In the genomic region with DNA sequence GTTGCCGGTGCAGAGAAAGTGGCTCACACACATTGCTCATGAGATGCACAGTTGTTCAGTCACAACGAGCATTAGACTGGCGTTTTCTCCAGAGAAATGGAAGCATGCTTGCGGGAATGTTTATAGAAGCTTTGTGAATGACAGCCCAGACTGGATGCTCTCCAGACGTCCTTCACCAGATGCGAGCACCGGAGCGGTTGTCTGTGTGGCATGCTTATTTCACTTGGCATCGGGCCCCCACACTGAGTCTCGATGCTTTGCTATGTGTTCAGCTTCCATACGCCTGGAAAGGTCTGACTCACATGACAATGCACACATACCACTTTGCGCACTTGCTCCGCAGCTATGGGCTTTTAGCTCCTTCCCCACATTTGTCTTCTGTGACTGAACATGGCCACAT, we compare ENCODE assay signal across 13 mouse cellular contexts. TPM values are rescaled to one million over a fixed set of nuclear protein-coding genes. Genes with fewer than 3 reads are reported as not detected.
A peak's percentile ranks its signal among the peaks of the same experiment; 100 is the strongest.
DNase-seq lines count a peak whose midpoint lies in the region; ATAC-seq and TF ChIP-seq lines count a peak whose summit lies in the region.
"Had no signal": no experiment of that assay in that cellular context is flagged by ENCODE, and none has a peak within 500 bp of the region (broad histone marks: within the 10 kb centered on the region; RNA-seq: fewer than 3 reads in every experiment).

No protein-coding gene starts in this region.

- intact Hi-C loops in heart, postnatal 25 days (cut with DNase I) = no loop called here
- intact Hi-C loops in left cerebral cortex, postnatal 36 days (cut with DNase I) = no loop called here

- TF ChIP-seq CTCF in brain, embryonic 14.5 days (IDR thresholded peaks at IDR 0.05; ENCODE audit: borderline replicate concordance, extremely low read depth, insufficient read depth, insufficient read length) = no peak

- no peak for DNase-seq in heart, postnatal 25 days (ENCODE audit: low spot score)
- peak; percentile 77 for DNase-seq in brain, embryonic 14.5 days (ENCODE audit: low read depth)
- DNase-seq in left cerebral cortex, postnatal 36 days (ENCODE audit: low spot score in 2 of 2) = peak; percentile 11 to 24
- DNase-seq in testis, postnatal 10 days (ENCODE audit: low spot score) = no peak
- DNase-seq: adrenal gland, adult 8-10 months; gastrocnemius, postnatal 36 days; kidney, adult 2 months; thymus, postnatal 25 days had no signal

- WGBS in heart, embryonic 16.5 days = 43% methylated on average over 13 of the region's 13 CpGs
- WGBS in forebrain, embryonic 16.5 days = 47% methylated on average over 13 of the region's 13 CpGs
- WGBS in kidney, embryonic 16.5 days = 72% methylated on average over 13 of the region's 13 CpGs

- no peak overlapping the region for H3K9ac ChIP-seq in heart, embryonic 16.5 days (ENCODE audit: low read length)
- no peak overlapping the region for H3K9ac ChIP-seq in forebrain, embryonic 16.5 days (replicated peaks; ENCODE audit: low read depth, low read length)
- no peak overlapping the region for H3K9ac ChIP-seq in kidney, embryonic 16.5 days (replicated peaks; ENCODE audit: low read length)
- H3K9ac ChIP-seq: limb, embryonic 15.5 days had no signal

- H3K9me3 ChIP-seq in heart, embryonic 16.5 days (replicated peaks; ENCODE audit: control insufficient read depth, low read length) = no peaks in the 10 kb centered on the region
- no peaks in the 10 kb centered on the region for H3K9me3 ChIP-seq in forebrain, embryonic 16.5 days (ENCODE audit: control insufficient read depth, low read length)
- H3K9me3 ChIP-seq in kidney, embryonic 16.5 days (ENCODE audit: low read length) = no peaks in the 10 kb centered on the region
- H3K9me3 ChIP-seq: limb, embryonic 15.5 days had no signal

- H3K27me3 ChIP-seq in heart, embryonic 16.5 days (ENCODE audit: control insufficient read depth, insufficient read depth, low read length) = no peaks in the 10 kb centered on the region
- H3K27me3 ChIP-seq in forebrain, embryonic 16.5 days (replicated peaks; ENCODE audit: control insufficient read depth, insufficient read depth, low read length) = no peaks in the 10 kb centered on the region
- H3K27me3 ChIP-seq in kidney, embryonic 16.5 days (ENCODE audit: insufficient read depth, low read length) = no peaks in the 10 kb centered on the region
- H3K27me3 ChIP-seq: limb, embryonic 15.5 days had no signal

- no peaks in the 10 kb centered on the region for H3K36me3 ChIP-seq in heart, embryonic 16.5 days (ENCODE audit: control insufficient read depth, insufficient read depth)
- no peaks in the 10 kb centered on the region for H3K36me3 ChIP-seq in forebrain, embryonic 16.5 days (ENCODE audit: control insufficient read depth, insufficient read depth)
- no peaks in the 10 kb centered on the region for H3K36me3 ChIP-seq in kidney, embryonic 16.5 days (ENCODE audit: insufficient read depth, low read length)
- H3K36me3 ChIP-seq: G1E; limb, embryonic 15.5 days had no signal

- no peak overlapping the region for H3K27ac ChIP-seq in heart, embryonic 16.5 days (ENCODE audit: low read length)
- no peak overlapping the region for H3K27ac ChIP-seq in forebrain, embryonic 16.5 days (ENCODE audit: low read length)
- no peak overlapping the region for H3K27ac ChIP-seq in kidney, embryonic 16.5 days (ENCODE audit: low read length)
- H3K27ac ChIP-seq: limb, embryonic 15.5 days had no signal

- no peak overlapping the region for H3K4me3 ChIP-seq in heart, embryonic 16.5 days (ENCODE audit: low read length)
- H3K4me3 ChIP-seq in forebrain, embryonic 16.5 days (replicated peaks; ENCODE audit: low read length) = no peak overlapping the region
- H3K4me3 ChIP-seq in kidney, embryonic 16.5 days (ENCODE audit: low read length) = no peak overlapping the region
- H3K4me3 ChIP-seq: limb, embryonic 15.5 days had no signal

- H3K4me1 ChIP-seq in heart, embryonic 16.5 days (ENCODE audit: control insufficient read depth, insufficient read depth, low read length) = no peaks in the 10 kb centered on the region
- H3K4me1 ChIP-seq in forebrain, embryonic 16.5 days (replicated peaks; ENCODE audit: control insufficient read depth, insufficient read depth, low read length) = no peaks in the 10 kb centered on the region
- no peaks in the 10 kb centered on the region; the same call in 1 of the 2 replicates for H3K4me1 ChIP-seq in kidney, embryonic 16.5 days (ENCODE audit: insufficient read depth, low read length)
- H3K4me1 ChIP-seq: limb, embryonic 15.5 days had no signal

- no peak for TF ChIP-seq POLR2A in brain, embryonic 14.5 days (IDR thresholded peaks at IDR 0.05; ENCODE audit: borderline replicate concordance, extremely low read depth, insufficient read depth, insufficient read length, poor library complexity, severe bottlenecking)

- ATAC-seq in heart, embryonic 16.5 days (replicated peaks; ENCODE audit: extremely low read depth, insufficient read depth, low FRiP score) = no peak; the same call in 1 of the 2 replicates
- peak; percentile 82 for ATAC-seq in forebrain, embryonic 16.5 days
- no peak for ATAC-seq in kidney, embryonic 16.5 days (ENCODE audit: low FRiP score, low TSS enrichment)

- H3K4me2 ChIP-seq in heart, embryonic 16.5 days (ENCODE audit: low read depth, low read length) = peak overlapping the region; percentile 40
- H3K4me2 ChIP-seq in forebrain, embryonic 16.5 days (ENCODE audit: low read length) = no peak overlapping the region
- no peak overlapping the region for H3K4me2 ChIP-seq in kidney, embryonic 16.5 days (replicated peaks; ENCODE audit: low read depth, low read length)
- H3K4me2 ChIP-seq: limb, embryonic 15.5 days had no signal

RNA-seq across cellular contexts. Expression of gene Cldn1, which starts 56.8 kb away (rescaled TPM):
- 3.1 and 3.3 TPM in 2 replicates for polyA plus RNA-seq in heart, embryonic 16.5 days (2015; fragmentation: Nextera tagmentation; extraction: Ambion mirVana)
- under 1 TPM; 0.42 to 0.53 TPM for total RNA-seq in heart, postnatal 25 days (2021)
- polyA plus RNA-seq in brain, embryonic 14.5 days (2012; rRNA removed) = 4.8 and 7.4 TPM in 2 replicates
- polyA plus RNA-seq in forebrain, embryonic 16.5 days (2015; fragmentation: Nextera tagmentation; extraction: Ambion mirVana) = 2.8 and 3.7 TPM in 2 replicates
- 1 to 10 TPM; 1.1 to 1.9 TPM for total RNA-seq in left cerebral cortex, postnatal 36 days (2021)
- 44.0 and 46.7 TPM in 2 replicates for polyA plus RNA-seq in kidney, embryonic 16.5 days (2015; fragmentation: Nextera tagmentation; extraction: Ambion mirVana)
- polyA plus RNA-seq: G1E had no signal

Comparison
In these comparisons a context has a peak if more than half of its experiments do, and no peak if none do; other contexts are left out.
1. DNase-seq: peak in brain, embryonic 14.5 days (single experiment) and left cerebral cortex, postnatal 36 days (2 of 2); none in heart, postnatal 25 days (single experiment) and testis, postnatal 10 days (single experiment).